Mouse (Mus musculus) gastrocnemius, adult 2 months (tissue): ENCODE results near the gene C2cd5. TPM values are rescaled to one million over a fixed set of nuclear protein-coding genes. Genes with fewer than 3 reads are reported as not detected.

Experiments used
- DNase-seq: peaks from one replicate; pipeline ENCODE4 v3.0.0; 2022
- H3K27ac ChIP-seq: fragments of 200-600 bp; 2 replicates; pipeline ENCODE4 v1.8.1; 2022; ENCODE audit warnings: mild to moderate bottlenecking
- H3K4me3 ChIP-seq: fragments of 200-600 bp; 2 replicates; pipeline ENCODE4 v1.8.1; 2022; ENCODE audit warnings: mild to moderate bottlenecking, moderate library complexity
- CTCF ChIP-seq: fragments of 200-600 bp; IDR thresholded peaks from 2 replicates; pipeline ENCODE4 v1.8.1; 2022; ENCODE audit warnings: antibody characterized with exemption, mild to moderate bottlenecking, moderate library complexity
- intact Hi-C: fragments of 180-260 bp; cut with DNase I; formaldehyde crosslinking; loops from one replicate; pipeline ENCODE4 v1.15.1; 2025
- total RNA-seq, 2 experiments: library from RNA; stranded (reverse); gene quantifications; 2 replicates each; pipeline ENCODE4 v1.2.3; 2021

Gene C2cd5
- total RNA-seq, 2 experiments from 2014 or later: 6.9 to 11.9 TPM

DNA sequence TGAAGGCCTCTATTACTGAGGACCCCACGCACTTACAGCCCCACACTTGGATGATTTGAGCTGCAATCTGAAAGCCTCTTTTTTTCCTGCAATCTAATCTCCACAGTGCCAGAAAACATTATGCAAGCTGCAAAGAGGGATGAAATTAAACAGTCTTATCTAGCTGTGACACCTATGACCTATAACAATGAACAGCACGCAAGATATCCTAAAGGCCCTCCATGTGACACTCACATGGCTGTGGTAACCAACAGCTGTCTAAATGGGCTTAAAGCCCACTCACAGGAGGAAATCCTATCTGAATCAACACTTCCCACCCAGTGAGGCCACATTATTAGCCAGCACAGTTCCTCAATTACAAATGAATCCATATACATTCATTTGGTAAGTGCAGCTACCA is 35.9 kb downstream of the C2cd5 start:
- intact Hi-C loops: no loop called here
- Histone ChIP-seq H3K4me3 (no peak overlapping the region), H3K27ac (no peak overlapping the region)
- no peak for TF ChIP-seq CTCF
- DNase-seq: no peak

DNA sequence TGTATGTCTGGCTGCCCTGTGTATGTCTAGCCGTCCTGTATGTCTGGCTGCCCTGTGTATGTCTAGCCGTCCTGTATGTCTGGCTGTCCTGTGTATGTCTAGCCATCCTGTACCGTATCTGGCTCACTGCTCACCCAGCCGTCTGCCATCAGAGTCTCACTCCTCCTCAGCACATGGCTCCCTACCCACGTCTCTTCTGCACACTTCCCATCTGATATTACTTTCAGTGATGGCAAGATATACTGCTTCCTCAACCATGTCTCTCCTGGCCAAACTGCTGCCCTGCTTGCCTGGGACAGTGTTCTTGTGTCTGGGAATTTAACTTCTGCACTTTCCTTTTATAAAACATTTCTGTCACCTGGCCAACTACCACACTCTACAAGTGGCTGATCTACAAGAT is 42.3 kb downstream of the C2cd5 start:
- intact Hi-C loops: no loop called here
- no peak for DNase-seq
- no peak for TF ChIP-seq CTCF
- Histone ChIP-seq H3K27ac (no peak overlapping the region), H3K4me3 (no peak overlapping the region)

DNA sequence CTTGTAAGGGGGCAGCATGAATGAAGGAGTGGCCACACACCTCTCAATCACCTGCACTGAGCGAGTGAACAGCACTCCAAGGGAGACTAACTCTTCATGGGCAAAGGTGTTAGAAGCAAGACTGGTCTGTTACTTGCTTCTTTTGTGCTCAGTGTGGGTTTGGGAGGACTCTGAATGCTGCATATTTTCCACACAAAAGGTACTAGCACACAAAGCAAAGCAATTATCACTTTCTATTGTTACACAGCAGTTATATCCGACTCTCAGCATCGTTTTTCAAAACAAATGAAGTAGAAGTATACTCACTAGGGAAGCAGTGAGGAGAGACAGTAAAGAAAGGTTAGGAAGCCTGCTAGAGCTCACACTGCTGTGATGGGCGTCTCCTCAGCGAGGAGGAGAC is 48.4 kb downstream of the C2cd5 start:
- no peak for TF ChIP-seq CTCF
- no peak for DNase-seq
- H3K27ac ChIP-seq: no peak overlapping the region
- no peak overlapping the region for H3K4me3 ChIP-seq
- intact Hi-C loops: no loop called here

DNA sequence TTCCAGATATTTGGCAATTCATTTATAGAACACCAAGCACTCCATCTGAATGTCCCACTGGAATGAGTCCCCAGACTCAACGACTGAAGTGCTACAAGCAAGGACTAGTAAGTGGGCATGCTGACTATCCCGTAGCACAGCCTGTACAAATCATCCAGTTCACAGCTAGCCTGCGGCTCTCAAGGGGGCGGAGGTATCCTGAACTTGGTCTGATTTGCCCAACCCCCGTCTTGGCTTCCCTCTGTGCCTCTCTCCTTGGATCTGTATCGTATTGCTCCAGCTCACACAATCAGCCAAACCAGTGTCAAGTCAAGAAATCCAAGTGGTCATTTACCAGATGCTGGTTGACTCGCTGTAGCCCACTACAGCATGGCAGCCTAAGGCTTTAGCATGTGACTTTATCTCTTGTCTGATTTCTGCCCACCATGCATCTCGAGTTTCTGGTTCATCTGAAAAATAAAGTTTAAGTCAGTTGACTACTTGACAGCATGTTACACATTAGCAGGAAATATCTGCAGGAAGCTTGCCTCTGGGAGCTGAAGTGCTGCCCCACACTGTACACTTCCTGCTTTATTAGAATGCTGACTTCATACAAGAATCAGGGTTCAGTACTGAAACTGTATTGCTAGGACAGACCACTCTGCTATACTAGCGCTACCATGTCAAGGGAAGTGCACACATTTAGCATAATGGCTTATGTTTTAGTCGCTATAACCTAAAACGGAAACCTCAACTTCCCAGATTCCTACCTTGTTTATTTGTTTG is 50.0 kb downstream of the C2cd5 start:
- TF ChIP-seq CTCF: no peak
- DNase-seq: peak; percentile 19
- H3K4me3 ChIP-seq: no peak overlapping the region
- intact Hi-C loops: no loop called here
- no peak overlapping the region for H3K27ac ChIP-seq

DNA sequence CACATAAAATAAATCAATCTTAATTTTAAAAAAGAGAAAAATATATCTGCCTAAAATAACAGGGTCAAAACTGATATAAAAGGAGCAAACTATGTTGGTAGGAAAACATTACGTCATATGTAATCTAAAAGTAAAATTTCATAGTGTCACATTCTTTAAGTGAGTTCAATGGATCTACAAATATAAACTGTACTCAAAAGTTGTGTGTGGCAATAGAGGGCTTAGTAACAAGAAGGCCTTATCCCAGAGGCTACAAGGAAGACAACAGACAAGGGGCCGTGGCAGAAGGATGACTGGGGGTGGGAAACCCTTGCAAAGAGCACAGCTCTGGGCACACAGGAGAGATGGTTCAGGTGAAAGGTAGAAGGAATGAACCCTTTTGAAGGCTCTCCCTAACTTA is 50.8 kb downstream of the C2cd5 start:
- intact Hi-C loops: no loop called here
- Histone ChIP-seq H3K4me3 (no peak overlapping the region), H3K27ac (no peak overlapping the region)
- no peak for DNase-seq
- TF ChIP-seq CTCF: no peak

DNA sequence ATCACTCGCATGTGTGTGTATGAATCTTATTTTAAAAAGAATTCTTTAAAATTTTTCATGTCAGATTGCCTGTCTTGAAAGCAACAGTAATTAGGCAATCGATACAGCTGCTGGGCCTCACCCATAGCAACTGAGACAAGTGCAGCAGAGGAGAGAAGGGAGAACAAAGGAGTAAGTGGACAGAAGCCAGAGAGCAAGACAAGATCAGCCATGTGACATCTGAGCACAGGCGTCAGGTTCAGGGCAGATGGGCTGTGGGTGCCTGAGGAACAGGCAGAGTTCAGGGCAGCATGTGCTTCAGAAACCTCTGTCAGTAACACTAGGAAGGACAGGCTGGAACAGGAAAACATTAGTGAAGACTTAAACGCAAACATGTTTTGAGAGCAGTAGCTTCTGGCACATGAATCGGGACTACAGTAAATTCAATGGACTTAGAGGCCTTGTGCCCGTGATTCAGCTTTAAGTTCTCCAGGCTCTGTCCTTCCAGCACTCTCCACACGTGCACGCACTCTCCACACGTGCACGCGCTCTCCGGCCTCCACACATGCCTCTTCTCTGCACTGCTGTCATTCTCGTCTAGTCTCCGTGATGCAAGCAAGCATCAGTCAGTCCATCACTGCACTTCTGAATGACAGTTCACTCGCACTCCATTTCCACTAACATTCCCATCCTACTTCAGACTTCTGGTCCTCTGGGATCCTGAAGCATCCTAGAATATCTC is 52.2 kb downstream of the C2cd5 start:
- Histone ChIP-seq H3K4me3 (no peak overlapping the region), H3K27ac (no peak overlapping the region)
- no peak for DNase-seq
- TF ChIP-seq CTCF: no peak
- intact Hi-C loops: no loop called here

DNA sequence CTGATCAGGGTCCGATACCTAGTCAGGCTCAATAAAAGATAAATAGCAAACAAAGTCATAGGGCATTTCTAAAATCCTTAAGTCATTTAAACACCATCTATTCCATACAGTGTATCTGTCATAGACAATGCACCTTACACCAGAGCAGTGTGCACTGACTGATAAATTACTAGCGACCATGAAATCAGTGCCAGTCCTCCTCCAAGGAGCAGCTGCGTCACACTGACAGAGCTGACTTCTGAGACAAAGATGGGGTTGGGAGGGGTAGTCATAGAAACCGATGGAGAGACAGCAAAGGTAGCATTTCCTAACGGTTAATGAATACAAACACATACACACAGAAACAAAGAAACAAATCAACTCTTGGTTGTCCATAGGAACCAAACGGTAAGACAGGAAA is 58.4 kb downstream of the C2cd5 start:
- DNase-seq: no peak
- intact Hi-C loops: no loop called here
- Histone ChIP-seq H3K4me3 (no peak overlapping the region), H3K27ac (no peak overlapping the region)
- no peak for TF ChIP-seq CTCF

DNA sequence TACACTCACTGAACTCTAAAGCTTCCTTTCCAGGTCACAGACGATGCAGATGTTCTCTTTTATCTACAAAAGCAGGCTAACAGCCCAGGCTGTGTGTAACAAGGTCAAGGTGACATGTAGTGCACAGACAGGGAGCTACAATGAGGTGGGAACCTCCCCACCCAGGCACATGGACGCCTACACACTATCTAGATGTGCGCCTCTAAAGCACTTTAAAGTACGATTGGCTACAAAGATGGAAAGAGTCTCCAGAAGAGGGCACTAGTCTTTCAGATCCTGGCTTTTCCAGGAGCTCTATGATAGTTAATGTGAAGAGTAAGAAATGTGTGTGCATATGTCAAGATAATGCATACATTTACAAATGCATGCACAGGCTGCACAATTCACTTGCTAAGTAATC is 64.7 kb downstream of the C2cd5 start:
- no peak for DNase-seq
- intact Hi-C loops: loop anchor here (10.0 kb wide), 1 partner anchor 140 kb away; no protein-coding TSS in a partner anchor
- Histone ChIP-seq H3K27ac (no peak overlapping the region), H3K4me3 (no peak overlapping the region)
- peak; percentile 45 for TF ChIP-seq CTCF

DNA sequence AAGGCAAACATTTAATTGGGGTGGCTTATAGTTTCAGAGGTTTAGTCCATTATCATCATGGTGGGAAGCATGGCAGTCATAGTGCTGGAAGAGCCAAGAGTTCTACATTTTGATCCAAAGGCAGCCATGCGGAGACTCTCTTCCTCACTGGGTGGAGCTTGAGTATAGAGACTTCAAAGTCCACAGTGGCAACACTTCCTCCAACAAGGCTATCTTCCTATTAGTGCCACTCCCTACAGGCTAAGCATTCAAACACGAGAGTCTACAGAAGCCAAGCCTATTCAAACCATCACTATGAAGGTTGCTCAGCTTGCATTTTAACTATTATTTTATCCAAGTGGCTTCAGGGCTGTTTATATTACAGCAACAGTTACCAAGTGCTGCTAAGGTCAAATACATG is 65.4 kb downstream of the C2cd5 start:
- H3K27ac ChIP-seq: no peak overlapping the region
- intact Hi-C loops: loop anchor here (10.0 kb wide), 1 partner anchor 140 kb away; no protein-coding TSS in a partner anchor
- no peak for TF ChIP-seq CTCF
- DNase-seq: no peak
- H3K4me3 ChIP-seq: no peak overlapping the region

DNA sequence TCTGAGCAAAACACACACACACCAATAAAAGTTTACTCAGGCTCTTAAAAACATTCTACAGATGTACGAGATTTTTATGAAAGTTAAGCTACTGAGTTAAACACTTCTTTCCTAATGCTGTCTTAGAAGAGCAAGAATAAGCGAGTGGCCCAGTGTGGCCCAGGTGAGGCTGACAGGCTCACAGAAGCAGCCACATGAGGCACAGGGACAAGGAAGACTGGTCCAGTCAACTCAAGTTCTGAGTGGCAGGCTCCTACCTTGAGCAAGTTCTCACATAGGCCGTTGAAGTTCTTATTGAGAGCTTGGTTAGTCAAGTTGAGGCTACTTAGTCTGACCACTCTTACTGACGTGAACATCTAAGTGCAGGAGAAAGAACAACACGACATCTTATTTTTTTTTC is 69.4 kb downstream of the C2cd5 start:
- DNase-seq: no peak
- Histone ChIP-seq H3K4me3 (no peak overlapping the region), H3K27ac (no peak overlapping the region)
- no peak for TF ChIP-seq CTCF
- intact Hi-C loops: loop anchor here (10.0 kb wide), 1 partner anchor 144 kb away; no protein-coding TSS in a partner anchor

DNA sequence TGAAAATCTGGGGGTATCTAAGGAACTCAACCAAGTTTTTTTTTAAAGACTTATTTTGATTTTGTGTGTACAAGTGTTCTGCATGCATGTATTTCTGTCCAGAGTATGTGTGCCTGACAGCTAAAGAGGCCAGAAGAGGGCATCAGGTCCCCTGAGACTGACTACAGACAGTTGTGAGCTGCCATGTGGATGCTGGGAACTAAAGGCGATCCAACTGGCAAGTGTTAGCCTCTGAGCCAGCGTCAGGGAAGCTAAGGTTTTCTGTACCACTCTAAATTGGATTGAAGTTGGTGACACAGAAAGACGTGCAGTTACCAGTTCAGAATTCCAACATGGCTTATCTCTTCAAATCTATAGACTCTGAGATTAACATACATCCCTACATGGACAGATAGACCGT is 72.0 kb downstream of the C2cd5 start:
- no peak overlapping the region for H3K27ac ChIP-seq
- intact Hi-C loops: no loop called here
- DNase-seq: no peak
- TF ChIP-seq CTCF: no peak
- H3K4me3 ChIP-seq: no peak overlapping the region

DNA sequence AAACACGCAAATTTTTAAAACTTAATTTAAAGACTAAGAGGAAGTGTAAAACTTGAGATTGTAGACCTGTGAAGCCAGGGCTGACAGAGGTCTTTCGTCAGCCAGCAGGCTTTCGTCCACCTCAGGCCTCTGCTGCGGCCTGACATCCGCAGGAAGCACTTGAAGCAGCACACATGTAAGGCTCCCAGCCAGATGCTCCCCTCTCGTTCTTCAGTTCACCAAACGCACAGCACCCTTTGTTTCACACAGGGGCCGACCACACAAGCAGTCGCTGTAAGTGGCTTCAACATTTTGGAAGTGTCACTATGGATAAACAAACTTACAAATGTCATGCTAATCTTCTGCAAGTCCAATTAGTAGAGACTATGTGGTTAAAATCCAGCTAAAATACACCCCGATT is 72.5 kb downstream of the C2cd5 start:
- H3K4me3 ChIP-seq: no peak overlapping the region
- no peak for TF ChIP-seq CTCF
- H3K27ac ChIP-seq: no peak overlapping the region
- intact Hi-C loops: no loop called here
- no peak for DNase-seq

DNA sequence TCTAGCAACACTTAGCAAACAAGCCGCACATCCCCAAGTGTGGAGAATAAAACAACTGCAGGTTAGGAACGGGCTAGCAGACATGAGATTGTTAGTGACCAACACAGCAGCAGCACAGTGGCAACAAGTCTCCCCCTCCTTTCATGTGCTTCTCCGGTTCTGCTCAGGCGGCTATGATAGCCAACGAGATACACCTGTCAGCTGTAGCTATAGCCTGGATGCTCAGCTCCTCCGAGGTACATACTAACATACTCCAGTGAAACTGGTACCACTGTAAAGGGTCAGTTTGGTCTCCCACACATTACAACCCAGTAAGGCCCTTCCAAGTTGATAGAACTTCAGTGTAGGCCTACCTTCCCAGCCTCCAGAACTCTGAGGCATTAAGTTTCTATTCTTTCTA is 76.2 kb downstream of the C2cd5 start:
- Histone ChIP-seq H3K27ac (no peak overlapping the region), H3K4me3 (no peak overlapping the region)
- intact Hi-C loops: loop anchor here (5.0 kb wide), 1 partner anchor 36 kb away; no protein-coding TSS in a partner anchor
- TF ChIP-seq CTCF: no peak
- DNase-seq: no peak
